Mouse (Mus musculus): ENCODE measurements around the gene Acot4. TPM values are rescaled to one million over a fixed set of nuclear protein-coding genes. Genes with fewer than 3 reads are reported as not detected.
"Not testable (repeated sequence)": the region's sequence is repeated elsewhere in the genome, so short reads cannot be mapped to it uniquely, and the experiment has no call there.

Gene Acot4
- polyA plus RNA-seq, 1 experiment from 2014 or later, result 0.12 TPM

DNA sequence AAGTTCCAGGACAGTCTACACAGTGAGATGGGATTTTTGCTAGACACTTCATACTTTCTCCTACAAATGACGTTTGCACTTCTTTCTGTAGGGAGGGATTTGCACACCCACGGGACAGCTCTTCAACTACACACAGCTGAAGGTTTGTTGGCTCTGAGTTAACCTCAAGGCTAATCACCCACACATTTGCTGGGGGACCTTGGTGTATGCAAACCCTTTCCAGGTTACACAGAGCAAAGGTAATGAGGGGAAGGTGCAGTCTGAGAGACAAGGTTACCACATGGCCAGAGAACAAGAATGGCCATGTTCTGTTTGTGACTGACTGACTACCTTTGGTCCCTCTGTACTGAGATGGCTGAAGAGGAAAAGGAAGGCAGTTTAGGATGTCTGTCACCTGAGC is 45.7 kb downstream of the Acot4 start:
- H3K4me3 ChIP-seq (ENCODE audit: low read depth, low read length), result no peak overlapping the region
- no peaks in the 10 kb centered on the region for H3K27me3 ChIP-seq (replicated peaks; ENCODE audit: insufficient read depth, low read length)
- H3K4me1 ChIP-seq (ENCODE audit: insufficient read depth, low read depth, low read length), result no peaks in the 10 kb centered on the region
- TF ChIP-seq CTCF (IDR thresholded peaks at IDR 0.05) (no peak), EP300 (IDR thresholded peaks at IDR 0.05) (no peak)
- no peaks in the 10 kb centered on the region for H3K9me3 ChIP-seq (ENCODE audit: low read length)
- DNase-seq (ENCODE audit: low spot score) (no peak), ATAC-seq (no peak)
- no peak overlapping the region for H3K27ac ChIP-seq (ENCODE audit: low read length)
- H3K9ac ChIP-seq (replicated peaks; ENCODE audit: low read depth), result no peak overlapping the region
- H3K4me2 ChIP-seq (replicated peaks; ENCODE audit: low read depth, low read length), result no peak overlapping the region
- WGBS, result 70% methylated on average over 2 of the region's 2 CpGs
- no peaks in the 10 kb centered on the region for H3K36me3 ChIP-seq (ENCODE audit: insufficient read depth, low read length)

- no peak for DNase-seq (ENCODE audit: low spot score)
These were observed 46.4 kb downstream of the Acot4 start for GRCm38 (mm10) chr12:84084581-84084980.

DNA sequence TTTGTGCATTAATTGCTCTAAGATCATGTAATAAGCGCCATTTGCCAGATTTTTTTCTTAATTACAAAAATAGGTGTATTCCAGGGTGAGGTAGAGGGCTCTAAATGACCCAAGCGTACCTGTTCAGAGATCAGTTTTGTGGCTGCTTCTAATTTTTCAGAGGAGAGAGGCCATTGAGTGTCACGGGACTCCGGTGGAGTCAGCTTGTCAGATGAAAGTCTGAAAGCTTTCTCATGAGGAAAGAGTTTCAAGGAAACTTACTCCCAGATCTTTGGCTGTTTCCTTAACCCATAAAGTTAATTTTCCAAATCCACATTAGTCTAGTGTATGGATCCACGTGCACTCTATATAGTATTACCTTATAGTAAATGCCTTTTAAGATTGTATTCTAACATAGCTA is 56.5 kb downstream of the Acot4 start:
- H3K4me1 ChIP-seq (ENCODE audit: insufficient read depth, low read depth, low read length); H3K9me3 ChIP-seq (ENCODE audit: low read length); ATAC-seq; H3K4me2 ChIP-seq (replicated peaks; ENCODE audit: low read depth, low read length); H3K36me3 ChIP-seq (ENCODE audit: insufficient read depth, low read length); H3K27ac ChIP-seq (ENCODE audit: low read length); H3K9ac ChIP-seq (replicated peaks; ENCODE audit: low read depth); H3K27me3 ChIP-seq (replicated peaks; ENCODE audit: insufficient read depth, low read length); H3K4me3 ChIP-seq (ENCODE audit: low read depth, low read length); DNase-seq (ENCODE audit: low spot score): not testable (repeated sequence)
- 87% methylated on average over 5 of the region's 5 CpGs for WGBS

More at GRCm38 (mm10) chr12:84084581-84084980, 46.4 kb downstream of the Acot4 start:
- H3K9me3 ChIP-seq (ENCODE audit: low read length), result no peaks in the 10 kb centered on the region
- no peak overlapping the region for H3K9ac ChIP-seq (replicated peaks; ENCODE audit: low read depth)
- H3K27me3 ChIP-seq (replicated peaks; ENCODE audit: insufficient read depth, low read length), result no peaks in the 10 kb centered on the region
- no peaks in the 10 kb centered on the region for H3K4me1 ChIP-seq (ENCODE audit: insufficient read depth, low read depth, low read length)
- no peak overlapping the region for H3K4me2 ChIP-seq (replicated peaks; ENCODE audit: low read depth, low read length)
- WGBS, result 58% methylated on average over 4 of the region's 4 CpGs
- no peak overlapping the region for H3K27ac ChIP-seq (ENCODE audit: low read length)
- TF ChIP-seq EP300 (IDR thresholded peaks at IDR 0.05) (no peak), CTCF (IDR thresholded peaks at IDR 0.05) (no peak)
- ATAC-seq, result no peak
- no peak overlapping the region for H3K4me3 ChIP-seq (ENCODE audit: low read depth, low read length)
- H3K36me3 ChIP-seq (ENCODE audit: insufficient read depth, low read length), result no peaks in the 10 kb centered on the region

Other genes with a start within 250 kb of the Acot4 start
- 52.6 and 57.8 TPM in 2 replicates for gene Numb, start 116.4 kb upstream of the Acot4 start, polyA plus RNA-seq (2015; fragmentation: Nextera tagmentation; extraction: Ambion mirVana)
- gene Riox1, start 87.8 kb upstream of the Acot4 start, polyA plus RNA-seq (2015; fragmentation: Nextera tagmentation; extraction: Ambion mirVana), result 11.7 and 11.9 TPM in 2 replicates
- not detected in 2 replicates for gene Heatr4, start 53.5 kb upstream of the Acot4 start, polyA plus RNA-seq (2015; fragmentation: Nextera tagmentation; extraction: Ambion mirVana)
- 79.7 and 99.8 TPM in 2 replicates for gene Acot2, start 50.5 kb upstream of the Acot4 start, polyA plus RNA-seq (2015; fragmentation: Nextera tagmentation; extraction: Ambion mirVana)
- gene Acot1, start 28.9 kb upstream of the Acot4 start, polyA plus RNA-seq (2015; fragmentation: Nextera tagmentation; extraction: Ambion mirVana), result 164 and 195 TPM in 2 replicates
- not detected in 2 replicates for gene Gm49366, start 556 bp downstream of the Acot4 start, polyA plus RNA-seq (2015; fragmentation: Nextera tagmentation; extraction: Ambion mirVana)
- gene Acot3, start 13.8 kb downstream of the Acot4 start, polyA plus RNA-seq (2015; fragmentation: Nextera tagmentation; extraction: Ambion mirVana), result not detected in 2 replicates
- gene Acot5, start 30.9 kb downstream of the Acot4 start, polyA plus RNA-seq (2015; fragmentation: Nextera tagmentation; extraction: Ambion mirVana), result not detected in 2 replicates
- gene Acot6, start 62.3 kb downstream of the Acot4 start, polyA plus RNA-seq (2015; fragmentation: Nextera tagmentation; extraction: Ambion mirVana), result 1.1 and 1.3 TPM in 2 replicates
- gene Dnal1, start 76.0 kb downstream of the Acot4 start, polyA plus RNA-seq (2015; fragmentation: Nextera tagmentation; extraction: Ambion mirVana), result 3.1 and 4.5 TPM in 2 replicates
- 1.9 and 2.9 TPM in 2 replicates for gene Pnma1, start 110.1 kb downstream of the Acot4 start, polyA plus RNA-seq (2015; fragmentation: Nextera tagmentation; extraction: Ambion mirVana)
- 5.9 and 6.7 TPM in 2 replicates for gene Elmsan1, start 180.5 kb downstream of the Acot4 start, polyA plus RNA-seq (2015; fragmentation: Nextera tagmentation; extraction: Ambion mirVana)
- 26.3 and 28.0 TPM in 2 replicates for gene Ptgr2, start 246.9 kb downstream of the Acot4 start, polyA plus RNA-seq (2015; fragmentation: Nextera tagmentation; extraction: Ambion mirVana)